Mouse (Mus musculus): ENCODE measurements around the gene Foxp1. TPM values are rescaled to one million over a fixed set of nuclear protein-coding genes. Genes with fewer than 3 reads are reported as not detected.

The Foxp1 gene
- polyA plus RNA-seq, 1 experiment from 2014 or later = 110 TPM

GRCm38 (mm10) chr6:99344966-99345365 is 177.6 kb downstream of the Foxp1 start:
- no peaks in the 10 kb centered on the region for H3K9me3 ChIP-seq (replicated peaks; ENCODE audit: control insufficient read depth, low read length)
- H3K4me2 ChIP-seq = no peak overlapping the region
- WGBS (ENCODE audit: insufficient replicate concordance) = 90% methylated on average over 7 of the region's 7 CpGs
- H3K9ac ChIP-seq (ENCODE audit: low read depth, low read length) = no peak overlapping the region
- no peak for ATAC-seq (replicated peaks; ENCODE audit: insufficient number of reproducible peaks, low FRiP score, low TSS enrichment)
- H3K4me1 ChIP-seq (ENCODE audit: control insufficient read depth, insufficient read depth, low read length) = peaks cover 4% of the 10 kb centered on the region
- H3K27ac ChIP-seq (ENCODE audit: low read depth, low read length) = no peak overlapping the region
- H3K36me3 ChIP-seq (ENCODE audit: control insufficient read depth, insufficient read depth, low read length) = no peaks in the 10 kb centered on the region
- no peaks in the 10 kb centered on the region for H3K27me3 ChIP-seq (ENCODE audit: control insufficient read depth, insufficient read depth, low read length)
- no peak overlapping the region for H3K4me3 ChIP-seq (ENCODE audit: low read depth, low read length)

- H3K4me3 ChIP-seq (ENCODE audit: low read depth, low read length) = no peak overlapping the region
- ATAC-seq (replicated peaks; ENCODE audit: insufficient number of reproducible peaks, low FRiP score, low TSS enrichment) = no peak
- no peak overlapping the region for H3K4me2 ChIP-seq
- no peaks in the 10 kb centered on the region for H3K36me3 ChIP-seq (ENCODE audit: control insufficient read depth, insufficient read depth, low read length)
- H3K27me3 ChIP-seq (ENCODE audit: control insufficient read depth, insufficient read depth, low read length) = no peaks in the 10 kb centered on the region
- 92% methylated on average over 3 of the region's 3 CpGs for WGBS (ENCODE audit: insufficient replicate concordance)
- no peak overlapping the region for H3K27ac ChIP-seq (ENCODE audit: low read depth, low read length)
- H3K9me3 ChIP-seq (replicated peaks; ENCODE audit: control insufficient read depth, low read length) = no peaks in the 10 kb centered on the region
- H3K9ac ChIP-seq (ENCODE audit: low read depth, low read length) = no peak overlapping the region
- H3K4me1 ChIP-seq (ENCODE audit: control insufficient read depth, insufficient read depth, low read length) = no peaks in the 10 kb centered on the region
Observed at GRCm38 (mm10) chr6:99344357-99344756, 178.2 kb downstream of the Foxp1 start.

GRCm38 (mm10) chr6:99343815-99344214 is 178.7 kb downstream of the Foxp1 start:
- Histone ChIP-seq H3K27ac (ENCODE audit: low read depth, low read length) (no peak overlapping the region), H3K4me3 (ENCODE audit: low read depth, low read length) (no peak overlapping the region), H3K4me2 (no peak overlapping the region), H3K4me1 (ENCODE audit: control insufficient read depth, insufficient read depth, low read length) (no peaks in the 10 kb centered on the region), H3K36me3 (ENCODE audit: control insufficient read depth, insufficient read depth, low read length) (no peaks in the 10 kb centered on the region), H3K9ac (ENCODE audit: low read depth, low read length) (no peak overlapping the region), H3K9me3 (replicated peaks; ENCODE audit: control insufficient read depth, low read length) (no peaks in the 10 kb centered on the region), H3K27me3 (ENCODE audit: control insufficient read depth, insufficient read depth, low read length) (no peaks in the 10 kb centered on the region)
- no peak for ATAC-seq (replicated peaks; ENCODE audit: insufficient number of reproducible peaks, low FRiP score, low TSS enrichment)
- 85% methylated on average over 3 of the region's 3 CpGs for WGBS (ENCODE audit: insufficient replicate concordance)

- Histone ChIP-seq H3K27me3 (ENCODE audit: control insufficient read depth, insufficient read depth, low read length) (no peaks in the 10 kb centered on the region), H3K36me3 (ENCODE audit: control insufficient read depth, insufficient read depth, low read length) (no peaks in the 10 kb centered on the region), H3K9ac (ENCODE audit: low read depth, low read length) (no peak overlapping the region), H3K27ac (ENCODE audit: low read depth, low read length) (no peak overlapping the region), H3K4me2 (no peak overlapping the region), H3K9me3 (replicated peaks; ENCODE audit: control insufficient read depth, low read length) (no peaks in the 10 kb centered on the region), H3K4me3 (ENCODE audit: low read depth, low read length) (no peak overlapping the region), H3K4me1 (ENCODE audit: control insufficient read depth, insufficient read depth, low read length) (peaks cover 11% of the 10 kb centered on the region)
- 94% methylated on average over 3 of the region's 3 CpGs for WGBS (ENCODE audit: insufficient replicate concordance)
- ATAC-seq (replicated peaks; ENCODE audit: insufficient number of reproducible peaks, low FRiP score, low TSS enrichment) = no peak
Observed at GRCm38 (mm10) chr6:99342416-99342815, 180.1 kb downstream of the Foxp1 start.

GRCm38 (mm10) chr6:99340902-99341301 is 181.6 kb downstream of the Foxp1 start:
- Histone ChIP-seq H3K27ac (ENCODE audit: low read depth, low read length) (no peak overlapping the region), H3K36me3 (ENCODE audit: control insufficient read depth, insufficient read depth, low read length) (no peaks in the 10 kb centered on the region), H3K4me3 (ENCODE audit: low read depth, low read length) (no peak overlapping the region), H3K9ac (ENCODE audit: low read depth, low read length) (no peak overlapping the region), H3K4me1 (ENCODE audit: control insufficient read depth, insufficient read depth, low read length) (peaks cover 11% of the 10 kb centered on the region), H3K27me3 (ENCODE audit: control insufficient read depth, insufficient read depth, low read length) (no peaks in the 10 kb centered on the region), H3K4me2 (no peak overlapping the region), H3K9me3 (replicated peaks; ENCODE audit: control insufficient read depth, low read length) (no peaks in the 10 kb centered on the region)
- ATAC-seq (replicated peaks; ENCODE audit: insufficient number of reproducible peaks, low FRiP score, low TSS enrichment) = no peak
- 80% methylated on average over 4 of the region's 4 CpGs for WGBS (ENCODE audit: insufficient replicate concordance)

GRCm38 (mm10) chr6:99339986-99340721 is 182.4 kb downstream of the Foxp1 start:
- 85% methylated on average over 10 of the region's 10 CpGs for WGBS (ENCODE audit: insufficient replicate concordance)
- Histone ChIP-seq H3K9ac (ENCODE audit: low read depth, low read length) (no peak overlapping the region), H3K36me3 (ENCODE audit: control insufficient read depth, insufficient read depth, low read length) (no peaks in the 10 kb centered on the region), H3K4me3 (ENCODE audit: low read depth, low read length) (no peak overlapping the region), H3K9me3 (replicated peaks; ENCODE audit: control insufficient read depth, low read length) (no peaks in the 10 kb centered on the region), H3K27me3 (ENCODE audit: control insufficient read depth, insufficient read depth, low read length) (no peaks in the 10 kb centered on the region), H3K27ac (ENCODE audit: low read depth, low read length) (no peak overlapping the region), H3K4me1 (ENCODE audit: control insufficient read depth, insufficient read depth, low read length) (peaks cover 11% of the 10 kb centered on the region), H3K4me2 (no peak overlapping the region)
- ATAC-seq (replicated peaks; ENCODE audit: insufficient number of reproducible peaks, low FRiP score, low TSS enrichment) = no peak

- H3K27ac ChIP-seq (ENCODE audit: low read depth, low read length) = no peak overlapping the region
- no peak overlapping the region for H3K9ac ChIP-seq (ENCODE audit: low read depth, low read length)
- no peaks in the 10 kb centered on the region for H3K36me3 ChIP-seq (ENCODE audit: control insufficient read depth, insufficient read depth, low read length)
- no peaks in the 10 kb centered on the region for H3K9me3 ChIP-seq (replicated peaks; ENCODE audit: control insufficient read depth, low read length)
- WGBS (ENCODE audit: insufficient replicate concordance) = 63% methylated on average over 5 of the region's 5 CpGs
- ATAC-seq (replicated peaks; ENCODE audit: insufficient number of reproducible peaks, low FRiP score, low TSS enrichment) = no peak
- H3K4me3 ChIP-seq (ENCODE audit: low read depth, low read length) = no peak overlapping the region
- no peaks in the 10 kb centered on the region for H3K27me3 ChIP-seq (ENCODE audit: control insufficient read depth, insufficient read depth, low read length)
- no peak overlapping the region for H3K4me2 ChIP-seq
- H3K4me1 ChIP-seq (ENCODE audit: control insufficient read depth, insufficient read depth, low read length) = peaks cover 11% of the 10 kb centered on the region
Observed at GRCm38 (mm10) chr6:99339343-99339620, 183.2 kb downstream of the Foxp1 start.

- Histone ChIP-seq H3K9me3 (replicated peaks; ENCODE audit: control insufficient read depth, low read length) (no peaks in the 10 kb centered on the region), H3K27me3 (ENCODE audit: control insufficient read depth, insufficient read depth, low read length) (no peaks in the 10 kb centered on the region), H3K4me1 (ENCODE audit: control insufficient read depth, insufficient read depth, low read length) (peaks cover 11% of the 10 kb centered on the region), H3K36me3 (ENCODE audit: control insufficient read depth, insufficient read depth, low read length) (no peaks in the 10 kb centered on the region), H3K4me3 (ENCODE audit: low read depth, low read length) (no peak overlapping the region), H3K4me2 (no peak overlapping the region), H3K27ac (ENCODE audit: low read depth, low read length) (no peak overlapping the region), H3K9ac (ENCODE audit: low read depth, low read length) (no peak overlapping the region)
- ATAC-seq (replicated peaks; ENCODE audit: insufficient number of reproducible peaks, low FRiP score, low TSS enrichment) = no peak
- 50% methylated on average over 9 of the region's 9 CpGs for WGBS (ENCODE audit: insufficient replicate concordance)
Observed at GRCm38 (mm10) chr6:99338593-99339342, 183.8 kb downstream of the Foxp1 start.

GRCm38 (mm10) chr6:99338174-99338573 is 184.3 kb downstream of the Foxp1 start:
- Histone ChIP-seq H3K9ac (ENCODE audit: low read depth, low read length) (no peak overlapping the region), H3K27me3 (ENCODE audit: control insufficient read depth, insufficient read depth, low read length) (no peaks in the 10 kb centered on the region), H3K4me2 (no peak overlapping the region), H3K4me1 (ENCODE audit: control insufficient read depth, insufficient read depth, low read length) (peaks cover 11% of the 10 kb centered on the region), H3K36me3 (ENCODE audit: control insufficient read depth, insufficient read depth, low read length) (no peaks in the 10 kb centered on the region), H3K9me3 (replicated peaks; ENCODE audit: control insufficient read depth, low read length) (no peaks in the 10 kb centered on the region), H3K4me3 (ENCODE audit: low read depth, low read length) (no peak overlapping the region), H3K27ac (ENCODE audit: low read depth, low read length) (no peak overlapping the region)
- ATAC-seq (replicated peaks; ENCODE audit: insufficient number of reproducible peaks, low FRiP score, low TSS enrichment) = no peak
- WGBS (ENCODE audit: insufficient replicate concordance) = 54% methylated on average over 3 of the region's 3 CpGs
